Mouse (Mus musculus) c-Kit-negative CD71-positive TER-119-positive erythroid progenitor cells, embryonic 14.5 days (primary cell): Measurements from ENCODE around the gene Tmem82.

ENCODE experiments used
- DNase-seq: peaks from one replicate; pipeline ENCODE4 v3.0.0-alpha.2; 2013; ENCODE audit warnings: low read depth, low spot score

The Tmem82 gene

GRCm38 (mm10) chr4:141618565-141619243 is at the start of gene Tmem82:
Gene Tmem82, minus strand, starts transcription at chr4:141618633.
- peak; percentile 20 for DNase-seq

GRCm38 (mm10) chr4:141664799-141665198 is 46.4 kb upstream of the Tmem82 start, which contains the start of gene Plekhm2:
Gene Plekhm2, minus strand, starts transcription at chr4:141664899.
- DNase-seq, result no peak

DNA sequence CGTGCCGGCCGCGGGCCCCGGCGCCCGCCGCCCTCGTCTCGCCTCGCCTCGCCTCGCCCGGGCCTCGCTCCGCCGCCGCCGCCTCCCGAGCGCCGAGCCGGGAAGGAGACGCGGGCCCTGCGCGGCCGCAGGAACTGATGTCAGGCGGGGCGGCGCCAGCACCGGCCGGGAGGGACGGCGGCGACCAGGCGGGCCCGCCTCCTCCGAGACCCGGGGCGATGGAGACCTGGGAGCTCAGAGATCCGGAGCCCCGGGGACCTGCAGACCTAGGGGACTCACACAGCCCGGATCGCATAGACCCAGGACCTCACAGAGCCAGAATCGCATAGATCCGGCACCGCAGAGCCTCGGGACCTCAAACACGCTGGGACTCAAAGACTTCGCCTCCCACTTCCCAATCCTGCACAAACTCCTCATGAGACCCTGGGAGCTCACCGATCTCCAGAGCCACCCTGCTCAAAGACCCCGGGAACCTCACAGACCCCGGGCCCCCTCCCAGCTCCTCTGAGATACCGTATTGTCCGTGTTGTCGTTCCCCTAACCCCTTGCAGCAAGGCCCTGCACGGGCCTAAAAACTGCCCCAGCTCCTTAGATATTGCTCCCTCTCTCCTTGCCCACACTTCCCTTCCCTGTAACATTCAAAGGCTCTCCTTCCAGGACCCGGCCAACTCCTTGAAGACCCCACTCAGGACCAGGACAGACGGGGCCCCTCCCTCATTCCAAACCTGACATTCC is 45.7 kb upstream of the Tmem82 start:
- DNase-seq, result peak; percentile 52

GRCm38 (mm10) chr4:141663122-141663931 is 44.9 kb upstream of the Tmem82 start:
- DNase-seq, result peak; percentile 12

DNA sequence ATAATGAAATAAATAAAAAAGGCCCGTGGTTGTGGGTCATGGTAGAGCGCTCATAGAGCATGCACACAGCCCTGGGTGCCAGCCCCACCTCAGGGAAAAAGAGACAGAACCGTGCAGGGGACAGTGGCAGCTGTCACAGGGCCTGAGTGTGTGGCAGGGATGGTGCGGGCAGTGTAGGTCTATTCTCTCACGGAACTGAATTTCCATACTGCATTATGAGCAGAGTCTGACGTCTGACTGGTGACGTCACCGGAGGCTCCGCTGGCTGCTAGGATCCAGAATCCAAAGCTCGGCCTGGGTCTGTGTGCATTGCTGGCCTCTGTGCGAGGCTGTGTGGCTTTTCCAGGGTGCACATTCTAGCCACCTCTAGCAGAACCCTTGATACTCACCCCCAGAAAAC is 42.5 kb upstream of the Tmem82 start:
- no peak for DNase-seq

GRCm38 (mm10) chr4:141659739-141660138 is 41.3 kb upstream of the Tmem82 start:
- no peak for DNase-seq

- no peak for DNase-seq
Observed at GRCm38 (mm10) chr4:141658846-141659484, 40.5 kb upstream of the Tmem82 start.

- no peak for DNase-seq
Observed at GRCm38 (mm10) chr4:141656932-141657331, 38.5 kb upstream of the Tmem82 start.

DNA sequence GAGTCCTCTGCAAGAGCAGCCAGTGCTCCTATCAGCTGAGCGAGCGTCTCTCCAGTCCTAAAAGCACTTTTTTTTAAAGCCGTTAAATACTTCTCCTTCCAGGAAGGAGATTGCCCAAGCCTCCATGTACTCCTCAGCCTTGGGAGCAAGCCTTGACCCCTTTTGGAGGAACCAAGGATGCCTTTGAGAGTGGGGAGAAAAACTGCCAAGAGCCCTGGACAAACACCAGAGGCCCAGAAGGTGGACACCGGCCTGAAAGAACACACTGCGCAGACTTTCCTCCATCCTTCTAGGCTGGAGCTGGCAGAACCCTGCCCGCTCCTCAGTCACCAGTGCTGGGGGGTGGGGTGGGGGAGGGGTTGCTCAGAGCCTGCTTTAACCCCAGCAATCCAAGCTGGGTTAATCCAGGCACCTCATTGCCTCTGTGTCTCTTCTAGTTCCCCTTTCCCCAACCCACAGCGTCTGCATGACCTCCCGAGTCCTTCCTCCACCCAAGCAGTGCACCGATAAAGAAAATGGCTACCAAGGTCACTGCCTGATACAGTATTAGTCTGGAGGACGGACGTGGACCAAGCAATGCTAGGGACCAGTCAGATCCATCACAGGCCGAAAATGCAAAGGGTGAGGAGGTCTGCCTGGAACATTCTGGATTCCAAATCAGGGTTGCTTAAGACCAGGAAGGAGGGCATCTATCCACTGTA is 37.6 kb upstream of the Tmem82 start:
- DNase-seq, result no peak

- no peak for DNase-seq
Observed at GRCm38 (mm10) chr4:141654509-141654908, 36.1 kb upstream of the Tmem82 start.

- DNase-seq, result no peak
Observed at GRCm38 (mm10) chr4:141653813-141654212, 35.4 kb upstream of the Tmem82 start.

DNA sequence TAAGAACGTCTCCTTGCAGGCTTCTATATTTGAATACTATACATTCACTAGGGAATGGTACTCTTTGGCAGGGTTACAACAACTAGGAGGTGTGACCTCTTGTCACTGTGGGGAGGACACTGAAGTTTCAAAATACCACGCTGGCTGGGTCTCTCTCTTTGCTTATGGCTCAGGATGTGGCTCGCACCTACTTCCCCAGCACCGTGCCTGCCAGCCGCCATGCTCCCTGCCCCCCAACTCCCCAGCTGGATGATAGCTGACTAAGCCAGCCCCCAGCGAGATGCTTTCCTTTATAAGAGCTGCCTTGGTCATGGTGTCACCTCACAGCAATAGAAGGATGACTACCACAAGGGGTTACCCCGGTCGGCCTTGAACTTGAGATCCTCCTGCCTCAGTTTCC is 34.6 kb upstream of the Tmem82 start:
- DNase-seq, result no peak

GRCm38 (mm10) chr4:141651944-141652343 is 33.5 kb upstream of the Tmem82 start:
- no peak for DNase-seq

- no peak for DNase-seq
Observed at GRCm38 (mm10) chr4:141651286-141651685, 32.9 kb upstream of the Tmem82 start.

GRCm38 (mm10) chr4:141649244-141649643 is 30.8 kb upstream of the Tmem82 start:
- no peak for DNase-seq

- no peak for DNase-seq
Observed at GRCm38 (mm10) chr4:141648262-141648661, 29.8 kb upstream of the Tmem82 start.

- no peak for DNase-seq
Observed at GRCm38 (mm10) chr4:141647187-141647586, 28.8 kb upstream of the Tmem82 start.

DNA sequence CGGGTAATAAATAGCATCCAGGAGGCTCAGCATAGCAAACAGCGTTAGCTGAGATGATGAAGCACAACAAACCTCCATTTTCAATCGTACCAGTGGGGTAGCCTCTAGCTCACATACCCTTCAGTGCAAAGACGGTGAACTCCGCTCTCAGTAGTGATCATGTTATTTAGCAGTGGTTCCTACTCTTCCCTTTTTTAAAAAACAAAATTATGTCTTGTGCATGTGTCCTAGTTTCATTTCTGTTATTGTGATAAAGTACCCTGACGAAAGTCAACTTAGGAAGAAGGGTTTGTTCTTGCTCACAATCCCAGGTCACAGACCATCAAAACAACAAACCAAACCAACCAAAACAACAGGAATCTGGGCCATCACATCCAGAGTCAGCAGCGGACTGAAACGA is 27.6 kb upstream of the Tmem82 start:
- no peak for DNase-seq

DNA sequence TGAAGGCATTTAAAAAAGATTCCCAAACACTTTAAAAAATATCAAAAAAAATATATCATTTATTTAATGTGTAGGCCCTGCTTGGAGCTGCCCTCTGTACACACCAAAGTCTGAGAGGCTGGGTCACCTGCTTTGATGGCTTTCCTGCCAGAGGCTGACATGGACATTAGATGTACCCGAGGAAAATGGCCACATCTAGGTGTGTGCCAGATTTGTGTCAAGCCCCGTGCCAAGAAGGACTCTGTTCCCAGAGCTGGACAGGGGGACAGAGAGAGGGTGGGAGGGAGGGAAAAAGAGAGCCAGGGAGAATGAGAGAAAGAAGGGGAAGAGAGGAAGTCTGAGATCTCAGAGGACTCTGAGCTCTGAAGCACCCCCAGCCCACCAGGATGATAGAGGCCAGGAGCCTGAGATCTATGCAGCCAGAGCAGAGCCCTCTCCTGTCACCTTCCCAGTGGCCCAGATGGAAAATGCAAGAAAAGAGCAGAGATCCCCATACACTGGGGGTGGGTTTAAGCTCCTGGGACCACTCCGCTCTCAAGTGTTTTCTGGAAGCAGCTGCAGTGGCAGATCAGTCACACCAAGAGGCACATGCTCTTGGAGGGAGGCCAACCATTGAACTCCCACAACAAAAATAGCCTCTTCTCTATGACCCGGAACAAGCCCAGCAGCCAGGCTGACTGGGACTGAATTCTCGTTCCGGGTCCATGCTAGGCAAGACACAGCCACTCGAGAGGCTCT is 24.9 kb upstream of the Tmem82 start:
- DNase-seq, result no peak
